ENCODE assay signal across 8 mouse cellular contexts in genomic region chr2:155235746-155236361, GRCm38 (mm10). TPM values are rescaled to one million over a fixed set of nuclear protein-coding genes. Genes with fewer than 3 reads are reported as not detected.
A peak's percentile ranks its signal among the peaks of the same experiment; 100 is the strongest.
DNase-seq lines count a peak whose midpoint lies in the region; ATAC-seq and TF ChIP-seq lines count a peak whose summit lies in the region.

No protein-coding gene starts in this region.

- no peaks in the 10 kb centered on the region for H3K36me3 ChIP-seq in kidney, embryonic 14.5 days (ENCODE audit: control insufficient read depth, insufficient read depth, low read length)
- H3K36me3 ChIP-seq in heart, postnatal 0 days (replicated peaks; ENCODE audit: control insufficient read depth, insufficient read depth, low read length): 0 out of 2 replicates have a peak, but pooled peaks cover 4% of the 10 kb centered on the region
- H3K36me3 ChIP-seq in megakaryocyte, embryonic 14.5 days (replicated peaks; ENCODE audit: low read length): peaks cover 8% of the 10 kb centered on the region

- H3K27me3 ChIP-seq in kidney, embryonic 14.5 days (ENCODE audit: control insufficient read depth, insufficient read depth, low read length): no peaks in the 10 kb centered on the region
- no peaks in the 10 kb centered on the region for H3K27me3 ChIP-seq in heart, postnatal 0 days (ENCODE audit: control insufficient read depth, insufficient read depth, low read length)
- H3K27me3 ChIP-seq in megakaryocyte, embryonic 14.5 days (replicated peaks): peaks cover 4% of the 10 kb centered on the region

- no peak for TF ChIP-seq CTCF in bone marrow macrophage, adult 2 months (IDR thresholded peaks at IDR 0.05; ENCODE audit: low read depth, low read length)
- no peak for TF ChIP-seq CTCF in heart, postnatal 0 days (IDR thresholded peaks at IDR 0.05; ENCODE audit: low read depth)

- peak overlapping the region; percentile 83 for H3K27ac ChIP-seq in kidney, embryonic 14.5 days (ENCODE audit: low read depth, low read length)
- H3K27ac ChIP-seq in bone marrow macrophage, adult 2 months (ENCODE audit: insufficient read depth, low read depth, low read length): peak overlapping the region; percentile 28; the same call in 1 of the 2 replicates
- peak overlapping the region; percentile 87 for H3K27ac ChIP-seq in heart, postnatal 0 days (ENCODE audit: low read depth)

- H3K4me1 ChIP-seq in kidney, embryonic 14.5 days (ENCODE audit: control insufficient read depth, insufficient read depth, low read length): peaks cover 7% of the 10 kb centered on the region; the same call in 1 of the 2 replicates
- H3K4me1 ChIP-seq in bone marrow macrophage, adult 2 months (ENCODE audit: control insufficient read depth, insufficient read depth, low read length): peaks cover 16% of the 10 kb centered on the region
- peaks cover 25% of the 10 kb centered on the region for H3K4me1 ChIP-seq in heart, postnatal 0 days (ENCODE audit: control insufficient read depth, insufficient read depth)
- peaks cover 36% of the 10 kb centered on the region for H3K4me1 ChIP-seq in megakaryocyte, embryonic 14.5 days

- no peak for TF ChIP-seq EP300 in heart, postnatal 0 days (IDR thresholded peaks at IDR 0.05; ENCODE audit: low read depth)

- H3K9ac ChIP-seq in kidney, embryonic 14.5 days (ENCODE audit: low read depth, low read length): peak overlapping the region; percentile 77; the same call in 1 of the 2 replicates
- peak overlapping the region; percentile 87 for H3K9ac ChIP-seq in heart, postnatal 0 days (replicated peaks; ENCODE audit: low read depth, low read length)

- peak; percentile 86 for ATAC-seq in kidney, embryonic 14.5 days (ENCODE audit: low FRiP score, low TSS enrichment)
- ATAC-seq in heart, postnatal 0 days (ENCODE audit: insufficient read depth, low read depth): peak; percentile 85

- peak overlapping the region; percentile 66 for H3K4me2 ChIP-seq in kidney, embryonic 14.5 days (replicated peaks; ENCODE audit: low read depth, low read length)
- H3K4me2 ChIP-seq in heart, postnatal 0 days (ENCODE audit: low read depth, low read length): peak overlapping the region; percentile 79

- no peaks in the 10 kb centered on the region for H3K9me3 ChIP-seq in kidney, embryonic 14.5 days (ENCODE audit: control insufficient read depth, low read length)
- no peaks in the 10 kb centered on the region for H3K9me3 ChIP-seq in heart, postnatal 0 days (replicated peaks; ENCODE audit: control insufficient read depth, low read length)
- H3K9me3 ChIP-seq in megakaryocyte, embryonic 14.5 days: no peaks in the 10 kb centered on the region

- no peak; the same call in 1 of the 2 replicates for TF ChIP-seq POLR2A in bone marrow macrophage, adult 2 months (IDR thresholded peaks at IDR 0.05; ENCODE audit: borderline replicate concordance, low read depth, low read length)

- no peak for DNase-seq in kidney, postnatal 25 days
- DNase-seq in heart, postnatal 0 days (ENCODE audit: low spot score): no peak
- no peak for DNase-seq in T-cell, adult 2 months (ENCODE audit: low spot score)
- DNase-seq in gastrocnemius, postnatal 10 days: no peak
- DNase-seq in left cerebral cortex, adult 18-20 months (ENCODE audit: low spot score in 2 of 2): no peak

- peak overlapping the region; percentile 75 for H3K4me3 ChIP-seq in kidney, embryonic 14.5 days (ENCODE audit: low read length)
- H3K4me3 ChIP-seq in bone marrow macrophage, adult 2 months (ENCODE audit: insufficient read depth, low read length): peak overlapping the region; percentile 70
- peak overlapping the region; percentile 94 for H3K4me3 ChIP-seq in heart, postnatal 0 days (ENCODE audit: low read depth, low read length)
- peak overlapping the region; percentile 98 for H3K4me3 ChIP-seq in megakaryocyte, embryonic 14.5 days (replicated peaks)

- WGBS in kidney, embryonic 14.5 days: 8% methylated on average over 13 of the region's 13 CpGs
- 8% methylated on average over 13 of the region's 13 CpGs for WGBS in heart, postnatal 0 days

RNA-seq across cellular contexts. Expression of gene Dynlrb1, which starts 0.5 kb away (rescaled TPM):
- 431 and 544 TPM in 2 replicates for polyA plus RNA-seq in kidney, embryonic 14.5 days (2014; fragmentation: Nextera tagmentation; extraction: Ambion mirVana)
- 241 and 280 TPM in 2 replicates for polyA plus RNA-seq in bone marrow macrophage, adult 2 months (2012; ENCODE audit: insufficient read depth, insufficient read length, missing spikeins)
- total RNA-seq in heart, postnatal 0 days (2014; rRNA removed; ENCODE audit: low replicate concordance): 159 and 215 TPM in 2 replicates
- polyA plus RNA-seq in heart, postnatal 0 days (2015; fragmentation: Nextera tagmentation; extraction: Ambion mirVana): 423 and 444 TPM in 2 replicates
- 10.7 and 187 TPM in 2 replicates for polyA plus RNA-seq in megakaryocyte, embryonic 14.5 days (2012; ENCODE audit: insufficient read depth, low replicate concordance)
- 100 to 1,000 TPM; 155 to 156 TPM for total RNA-seq in gastrocnemius, postnatal 10 days (2021)
- total RNA-seq in left cerebral cortex, adult 18-20 months (2021): 100 to 1,000 TPM; 293 to 300 TPM

RNA-seq across cellular contexts. Expression of gene Map1lc3a, which starts 40.2 kb away (rescaled TPM):
- 135 and 136 TPM in 2 replicates for polyA plus RNA-seq in kidney, embryonic 14.5 days (2014; fragmentation: Nextera tagmentation; extraction: Ambion mirVana)
- polyA plus RNA-seq in bone marrow macrophage, adult 2 months (2012; ENCODE audit: insufficient read depth, insufficient read length, missing spikeins): 39.6 and 39.8 TPM in 2 replicates
- 673 and 815 TPM in 2 replicates for total RNA-seq in heart, postnatal 0 days (2014; rRNA removed; ENCODE audit: low replicate concordance)
- polyA plus RNA-seq in heart, postnatal 0 days (2015; fragmentation: Nextera tagmentation; extraction: Ambion mirVana): 946 and 987 TPM in 2 replicates
- 47.3 and 56.9 TPM in 2 replicates for polyA plus RNA-seq in megakaryocyte, embryonic 14.5 days (2012; ENCODE audit: insufficient read depth, low replicate concordance)
- total RNA-seq in gastrocnemius, postnatal 10 days (2021): 100 to 1,000 TPM; 165 to 183 TPM
- 100 to 1,000 TPM; 320 to 326 TPM for total RNA-seq in left cerebral cortex, adult 18-20 months (2021)

Comparison
In these comparisons a context has a peak if more than half of its experiments do, and no peak if none do; other contexts are left out.
1. H3K27ac ChIP-seq: peak in every context shown above with its lines; median percentile 87 in heart, postnatal 0 days; 83 in kidney, embryonic 14.5 days; 28 in bone marrow macrophage, adult 2 months.